Comparison of ENCODE assay signal across 24 mouse cellular contexts in genomic region chr15:97259968-97260597, GRCm38 (mm10). TPM values are rescaled to one million over a fixed set of nuclear protein-coding genes. Genes with fewer than 3 reads are reported as not detected.
DNase-seq lines count a peak whose midpoint lies in the region; ATAC-seq and TF ChIP-seq lines count a peak whose summit lies in the region.
"Had no signal": no experiment of that assay in that cellular context is flagged by ENCODE, and none has a peak within 500 bp of the region (broad histone marks: within the 10 kb centered on the region; RNA-seq: fewer than 3 reads in every experiment).

No protein-coding gene starts in this region.

- H3K9ac ChIP-seq in CH12.LX (ENCODE audit: insufficient read depth, low read depth), result peak overlapping the region; percentile 55; the same call in 1 of the 2 replicates
- H3K9ac ChIP-seq: embryonic facial prominence, embryonic 15.5 days; heart, embryonic 15.5 days; hindbrain, embryonic 14.5 days had no signal

- dilution Hi-C loops in CH12.LX (cut with MboI; ENCODE audit: extremely low pct_ligation_motif_present, extremely low pct_unique_long_range_greater_than_20kb, low sequenced_read_pairs), result no loop called here

- DNase-seq in spleen, adult 2 months (ENCODE audit: low read depth in 1 of 2, low spot score in 2 of 2), result no peak
- DNase-seq in spleen, adult 12 weeks (ENCODE audit: low spot score), result no peak
- no peak for DNase-seq in CH12.LX (ENCODE audit: extremely low read depth)
- no peak for DNase-seq in left cerebral cortex, postnatal 25 days (ENCODE audit: low spot score in 2 of 2)
- no peak for DNase-seq in thymus, postnatal 10 days (ENCODE audit: low spot score in 2 of 2)
- DNase-seq: adrenal gland, adult 2 months; adrenal gland, postnatal 25 days; cerebellum, adult 2 months; cerebellum, postnatal 10 days; embryo, embryonic 11 days; gastrocnemius, postnatal 36 days; heart, adult 2 months had no signal

- no peak for TF ChIP-seq CTCF in spleen, adult 2 months (IDR thresholded peaks at IDR 0.05; ENCODE audit: extremely low read depth, insufficient read depth, insufficient read length, insufficient replicate concordance)
- no peak for TF ChIP-seq CTCF in CH12.LX (conservative IDR thresholded peaks at IDR 0.05 in 1 of 2, IDR thresholded peaks at IDR 0.05 in 1 of 2; ENCODE audit: low read depth in 2 of 2, low read length in 2 of 2)

- ATAC-seq in granulocyte monocyte progenitor cell, adult 5-6 weeks (replicated peaks; ENCODE audit: poor library complexity, severe bottlenecking), result peak; percentile 17
- no peak for ATAC-seq in frontal cortex, adult (ENCODE audit: low TSS enrichment)
- ATAC-seq: activated CD4-positive, CD25-positive, alpha-beta regulatory T cell, adult 4 months; forebrain, embryonic 14.5 days; Patski had no signal

- H3K4me3 ChIP-seq in spleen, adult 2 months (ENCODE audit: extremely low read depth, insufficient read depth, insufficient read length), result no peak overlapping the region
- H3K4me3 ChIP-seq in CH12.LX (replicated peaks in 1 of 3; ENCODE audit: low read depth in 2 of 3, low read length in 2 of 3, poor library complexity in 1 of 3), result no peak overlapping the region
- H3K4me3 ChIP-seq: embryonic facial prominence, embryonic 15.5 days; erythroblast, embryonic 14.5 days; forebrain, embryonic 10.5 days; heart, adult 2 months; heart, embryonic 15.5 days; hindbrain, embryonic 10.5 days had no signal

- no peaks in the 10 kb centered on the region for H3K79me2 ChIP-seq in CH12.LX (replicated peaks; ENCODE audit: control insufficient read depth, extremely low read depth, insufficient read depth, poor library complexity, severe bottlenecking)

- no peak for TF ChIP-seq POLR2A in spleen, adult 2 months (IDR thresholded peaks at IDR 0.05; ENCODE audit: low read depth, low read length)
- TF ChIP-seq POLR2A in CH12.LX (IDR thresholded peaks at IDR 0.05; ENCODE audit: low read depth, low read length), result 0 out of 2 replicates have a peak, but pooled peaks have one; percentile 10

- no peak for TF ChIP-seq EP300 in CH12.LX (IDR thresholded peaks at IDR 0.05; ENCODE audit: low read length)

- H3K36me3 ChIP-seq in spleen, adult 2 months (ENCODE audit: control insufficient read depth, insufficient read depth, low read length), result no peaks in the 10 kb centered on the region
- H3K36me3 ChIP-seq in CH12.LX (replicated peaks in 1 of 2; ENCODE audit: control insufficient read depth in 1 of 2, insufficient read depth in 1 of 2, low read length in 1 of 2), result no peaks in the 10 kb centered on the region
- H3K36me3 ChIP-seq: embryonic facial prominence, embryonic 15.5 days; forebrain, embryonic 10.5 days; heart, embryonic 15.5 days; hindbrain, embryonic 10.5 days had no signal

- intact Hi-C loops in left cerebral cortex, postnatal 25 days (cut with DNase I), result no loop called here

- 66% methylated on average over 11 of the region's 11 CpGs for WGBS in spleen, adult 2 months

- in situ Hi-C loops in CH12.LX (cut with MboI; ENCODE audit: low pct_ligation_motif_present, low pct_unique_long_range_greater_than_20kb, low sequenced_read_pairs), result loop anchor here (10.0 kb wide), 1 partner anchor 205 kb away; no protein-coding TSS in a partner anchor

- no peaks in the 10 kb centered on the region for H3K9me3 ChIP-seq in CH12.LX (replicated peaks; ENCODE audit: low read length)
- H3K9me3 ChIP-seq: embryonic facial prominence, embryonic 15.5 days; forebrain, embryonic 10.5 days; heart, embryonic 15.5 days had no signal

- H3K27me3 ChIP-seq in spleen, adult 2 months (ENCODE audit: control insufficient read depth, insufficient read depth, low read length), result no peaks in the 10 kb centered on the region
- H3K27me3 ChIP-seq in CH12.LX (replicated peaks), result no peaks in the 10 kb centered on the region
- H3K27me3 ChIP-seq: embryonic facial prominence, embryonic 15.5 days; heart, embryonic 15.5 days; Patski had no signal

- peak overlapping the region; percentile 92 for H3K4me2 ChIP-seq in CH12.LX (ENCODE audit: insufficient read depth, low read depth, poor library complexity, severe bottlenecking)
- H3K4me2 ChIP-seq: embryonic facial prominence, embryonic 15.5 days; heart, embryonic 11.5 days; heart, embryonic 15.5 days; hindbrain, embryonic 14.5 days had no signal

- TF ChIP-seq RAD21 in CH12.LX (IDR thresholded peaks at IDR 0.05; ENCODE audit: low read depth, low read length), result no peak

- H3K4me1 ChIP-seq in spleen, adult 2 months (ENCODE audit: control insufficient read depth, insufficient read depth, insufficient read length), result peaks cover 24% of the 10 kb centered on the region; the same call in 1 of the 2 replicates
- peaks cover 25 to 73% of the 10 kb centered on the region in 2 experiments for H3K4me1 ChIP-seq in CH12.LX (ENCODE audit: control insufficient read depth in 1 of 2, insufficient read depth in 2 of 2)
- H3K4me1 ChIP-seq: embryonic facial prominence, embryonic 15.5 days; forebrain, embryonic 10.5 days; heart, embryonic 15.5 days had no signal

- H3K27ac ChIP-seq in spleen, adult 2 months (ENCODE audit: insufficient read depth, low read length), result peak overlapping the region; percentile 94
- H3K27ac ChIP-seq in CH12.LX (ENCODE audit: insufficient read depth, low read depth), result peak overlapping the region; percentile 86
- H3K27ac ChIP-seq: embryonic facial prominence, embryonic 15.5 days; forebrain, embryonic 10.5 days; heart, adult 2 months; heart, embryonic 15.5 days; hindbrain, embryonic 10.5 days; hindbrain, embryonic 14.5 days had no signal

TF ChIP-seq in CH12.LX, 34 proteins besides CTCF, POLR2A, EP300 and RAD21:
- TF ChIP-seq JUND (conservative IDR thresholded peaks at IDR 0.05; ENCODE audit: low read depth, low read length) (no peak), USF1 (IDR thresholded peaks at IDR 0.05; ENCODE audit: low read depth, low read length) (no peak), NELFE (IDR thresholded peaks at IDR 0.05; ENCODE audit: low read depth, low read length) (no peak), MXI1 (IDR thresholded peaks at IDR 0.05; ENCODE audit: low read depth, low read length) (no peak; the same call in 1 of the 2 replicates), NRF1 (IDR thresholded peaks at IDR 0.05; ENCODE audit: low read depth, low read length) (no peak), UBTF (IDR thresholded peaks at IDR 0.05; ENCODE audit: low read depth, low read length) (no peak), JUN (IDR thresholded peaks at IDR 0.05; ENCODE audit: insufficient read depth, low read depth, low read length) (no peak), ELF1 (IDR thresholded peaks at IDR 0.05; ENCODE audit: low read depth, low read length) (no peak), MAFK (IDR thresholded peaks at IDR 0.05; ENCODE audit: insufficient replicate concordance, low read length) (no peak), ETS1 (conservative IDR thresholded peaks at IDR 0.05; ENCODE audit: low read depth, low read length) (no peak; the same call in 1 of the 2 replicates), USF2 (conservative IDR thresholded peaks at IDR 0.05; ENCODE audit: low read depth, low read length) (no peak), MAX (IDR thresholded peaks at IDR 0.05; ENCODE audit: low read length) (peak; percentile 86; the same call in 1 of the 2 replicates), POLR2AphosphoS2 (IDR thresholded peaks at IDR 0.05; ENCODE audit: low read depth, low read length) (no peak), E2F4 (IDR thresholded peaks at IDR 0.05; ENCODE audit: insufficient replicate concordance, low read depth, low read length) (no peak), MYC (IDR thresholded peaks at IDR 0.05; ENCODE audit: low read depth, low read length) (no peak), IRF4 (IDR thresholded peaks at IDR 0.05; ENCODE audit: low read depth, low read length) (0 out of 2 replicates have a peak, but pooled peaks have one; percentile 11), ZKSCAN1 (IDR thresholded peaks at IDR 0.05; ENCODE audit: borderline replicate concordance, low read depth, low read length) (no peak), RCOR1 (conservative IDR thresholded peaks at IDR 0.05; ENCODE audit: low read depth, low read length) (no peak), HCFC1 (IDR thresholded peaks at IDR 0.05; ENCODE audit: low read depth, low read length) (no peak), SIN3A (IDR thresholded peaks at IDR 0.05; ENCODE audit: low read length) (peak; percentile 22; the same call in 1 of the 2 replicates)

RNA-seq across cellular contexts. Expression of gene Amigo2, which starts 13.0 kb away (rescaled TPM):
- 1.7 and 2.0 TPM in 2 replicates for polyA plus RNA-seq in spleen, adult 2 months (2012; rRNA removed)
- total RNA-seq in CH12.LX (2012; rRNA removed), result 17.1 and 19.1 TPM in 2 replicates
- 23.0 and 23.7 TPM in 2 replicates for total RNA-seq in CH12.LX (2014; rRNA removed)
- polyA plus RNA-seq in CH12.LX (2012; ENCODE audit: insufficient read length, low read depth), result 6.0 and 6.4 TPM in 2 replicates
- 0.79 TPM in 1 of 2 replicates, not detected in the other for total RNA-seq in granulocyte monocyte progenitor cell, adult 5-6 weeks (2014; fragmentation: Nextera tagmentation)
- 0.26 and 1.2 TPM in 2 replicates for total RNA-seq in granulocyte monocyte progenitor cell, adult 5-6 weeks (2017)
- total RNA-seq in left cerebral cortex, postnatal 25 days (2021), result 1 to 10 TPM; 5.3 to 6.6 TPM
- polyA plus RNA-seq: erythroblast, embryonic 14.5 days had no signal

RNA-seq across cellular contexts. Expression of gene Pced1b, which starts 13.2 kb away (rescaled TPM):
- polyA plus RNA-seq in spleen, adult 2 months (2012; rRNA removed), result 53.8 and 54.4 TPM in 2 replicates
- total RNA-seq in CH12.LX (2012; rRNA removed), result 16.3 and 21.1 TPM in 2 replicates
- 9.9 and 12.3 TPM in 2 replicates for total RNA-seq in CH12.LX (2014; rRNA removed)
- 40.5 and 44.2 TPM in 2 replicates for polyA plus RNA-seq in CH12.LX (2012; ENCODE audit: insufficient read length, low read depth)
- 32.8 and 48.3 TPM in 2 replicates for total RNA-seq in granulocyte monocyte progenitor cell, adult 5-6 weeks (2014; fragmentation: Nextera tagmentation)
- total RNA-seq in granulocyte monocyte progenitor cell, adult 5-6 weeks (2017), result 12.3 and 13.7 TPM in 2 replicates
- total RNA-seq in left cerebral cortex, postnatal 25 days (2021), result 1 to 10 TPM; 5.6 to 6.7 TPM
